Mouse (Mus musculus) MEL (cell line): Measurements from ENCODE around the gene Gm3776. TPM values are rescaled to one million over a fixed set of nuclear protein-coding genes. Genes with fewer than 3 reads are reported as not detected.
"Not testable (repeated sequence)": the region's sequence is repeated elsewhere in the genome, so short reads cannot be mapped to it uniquely, and the experiment has no call there.

Experiments used
- DNase-seq: peaks from one replicate; pipeline ENCODE4 v3.0.0; 2011; ENCODE audit warnings: low read depth, low spot score
- H3K27ac ChIP-seq: 2 replicates; pipeline ENCODE4 v1.5.1; 2012; ENCODE audit warnings: low read depth, mild to moderate bottlenecking, control low read depth, low read length, moderate library complexity; ENCODE audit not compliant: control insufficient read depth
- H3K27me3 ChIP-seq, 2 experiments: fragments of 150-350 bp in 1 of 2; sonication (generic) in 1 of 2; 2 replicates each; pipeline ENCODE4 v1.6.1; 2012; ENCODE audit warnings: low read length in 2 of 2, mild to moderate bottlenecking in 2 of 2, improper control_type of control experiment in 1 of 2, moderate library complexity in 1 of 2; ENCODE audit not compliant: insufficient read depth in 2 of 2, control insufficient read depth in 1 of 2
- H3K36me3 ChIP-seq, 2 experiments: 2 replicates each; pipeline ENCODE4 v1.6.1; 2012 to 2014; ENCODE audit warnings: low read length in 2 of 2, improper control_type of control experiment in 1 of 2, inconsistent platforms in 1 of 2, mild to moderate bottlenecking in 1 of 2; ENCODE audit not compliant: insufficient read depth in 2 of 2, control insufficient read depth in 1 of 2
- H3K4me1 ChIP-seq, 2 experiments: fragments of 150-350 bp in 1 of 2; sonication (generic) in 1 of 2; 2 replicates each; pipeline ENCODE4 v1.6.1; 2012; ENCODE audit warnings: low read length in 2 of 2, improper control_type of control experiment in 1 of 2, mild to moderate bottlenecking in 1 of 2; ENCODE audit not compliant: insufficient read depth in 2 of 2, control insufficient read depth in 1 of 2
- H3K4me3 ChIP-seq, 2 experiments: fragments of 150-350 bp in 1 of 2; sonication (generic) in 1 of 2; 2 replicates each; pipeline ENCODE4 v1.5.1; 2012; ENCODE audit warnings: low read depth in 2 of 2, low read length in 2 of 2, mild to moderate bottlenecking in 2 of 2, moderate library complexity in 2 of 2, control low read depth in 1 of 2, improper control_type of control experiment in 1 of 2; ENCODE audit not compliant: control insufficient read depth in 1 of 2, insufficient read depth in 1 of 2
- H3K79me2 ChIP-seq: 2 replicates; pipeline ENCODE4 v1.6.1; 2012; ENCODE audit warnings: mild to moderate bottlenecking, low read length, moderate library complexity; ENCODE audit not compliant: control insufficient read depth, poor library complexity, insufficient read depth
- H3K9ac ChIP-seq: 2 replicates; pipeline ENCODE4 v1.6.1; 2012; ENCODE audit warnings: low read depth, mild to moderate bottlenecking, control low read depth, low read length, moderate library complexity; ENCODE audit not compliant: control insufficient read depth, poor library complexity, severe bottlenecking
- H3K9me3 ChIP-seq: fragments of 150-350 bp; sonication (generic); replicated peaks from 2 replicates; pipeline ENCODE4 v1.6.1; 2012; ENCODE audit warnings: mild to moderate bottlenecking, low read length, improper control_type of control experiment, moderate library complexity; ENCODE audit not compliant: insufficient read depth
- CTCF ChIP-seq, 3 experiments: IDR thresholded peaks in 2 of 3; conservative IDR thresholded peaks in 1 of 3; 2 replicates each; pipeline ENCODE4 v1.5.1; 2011 to 2012; ENCODE audit warnings: low read length in 3 of 3, low read depth in 2 of 3, mild to moderate bottlenecking in 2 of 3, improper control_type of control experiment in 1 of 3, inconsistent platforms in 1 of 3, mixed read lengths in 1 of 3, moderate library complexity in 1 of 3; ENCODE audit not compliant: control insufficient read depth in 1 of 3, insufficient read depth in 1 of 3, poor library complexity in 1 of 3, severe bottlenecking in 1 of 3
- ELF1 ChIP-seq: IDR thresholded peaks from 2 replicates; pipeline ENCODE4 v1.6.1; 2014; ENCODE audit warnings: low read depth, mild to moderate bottlenecking, inconsistent platforms, low read length, improper control_type of control experiment, moderate library complexity
- ETS1 ChIP-seq: IDR thresholded peaks from 2 replicates; pipeline ENCODE4 v1.6.1; 2012; ENCODE audit warnings: low read depth, mild to moderate bottlenecking, inconsistent platforms, low read length, improper control_type of control experiment, moderate library complexity
- GABPA ChIP-seq: IDR thresholded peaks from 2 replicates; pipeline ENCODE4 v1.6.1; 2012; ENCODE audit warnings: low read depth, mild to moderate bottlenecking, inconsistent platforms, low read length, improper control_type of control experiment, moderate library complexity
- JUND ChIP-seq: IDR thresholded peaks from 2 replicates; pipeline ENCODE4 v1.6.1; 2011; ENCODE audit warnings: low read depth, mild to moderate bottlenecking, improper control_type of control experiment, low read length
- POLR2A ChIP-seq, 2 experiments: IDR thresholded peaks; 2 replicates each; pipeline ENCODE4 v1.6.1; 2011 to 2012; ENCODE audit warnings: low read length in 2 of 2, mild to moderate bottlenecking in 2 of 2, control low read depth in 1 of 2, improper control_type of control experiment in 1 of 2, low read depth in 1 of 2, moderate library complexity in 1 of 2; ENCODE audit not compliant: control insufficient read depth in 1 of 2, insufficient read depth in 1 of 2, poor library complexity in 1 of 2
- RAD21 ChIP-seq: IDR thresholded peaks from 2 replicates; pipeline ENCODE4 v1.6.1; 2011; ENCODE audit warnings: mild to moderate bottlenecking, low read depth, low read length, improper control_type of control experiment
- SMC3 ChIP-seq: IDR thresholded peaks from 2 replicates; pipeline ENCODE4 v1.6.1; 2011; ENCODE audit warnings: low read depth, low read length, improper control_type of control experiment
- USF1 ChIP-seq: IDR thresholded peaks from 2 replicates; pipeline ENCODE4 v1.6.1; 2014; ENCODE audit warnings: low read depth, mild to moderate bottlenecking, inconsistent platforms, low read length, improper control_type of control experiment, moderate library complexity
- ZKSCAN1 ChIP-seq: IDR thresholded peaks from 2 replicates; pipeline ENCODE4 v1.6.1; 2012; ENCODE audit warnings: low read depth, mild to moderate bottlenecking, inconsistent platforms, low read length, improper control_type of control experiment, moderate library complexity
- polyA plus RNA-seq, 2 experiments: library from polyadenylated mRNA; stranded (reverse) in 1 of 2; unstranded in 1 of 2; fragments of >175 nt in 1 of 2; fragments of >200 nt in 1 of 2; gene quantifications; 2 replicates each; pipeline versions ENCODE4 v1.2.1 to v1.2.4; 2012; ENCODE audit warnings: low replicate concordance in 2 of 2, low read depth in 1 of 2; ENCODE audit not compliant: insufficient read length in 2 of 2, insufficient read depth in 1 of 2, missing spikeins in 1 of 2
- total RNA-seq: library from RNA; depleted of rRNA; stranded (reverse); fragments of 300-350 nt; gene quantifications from 2 replicates; pipeline ENCODE4 v1.2.3, GENCODE M21; 2012

Gm3776 gene
- total and polyA plus RNA-seq, 3 experiments, result not detected

GRCm38 (mm10) chr9:78293683-78294082, 36.8 kb downstream of the Gm3776 start:
- H3K4me3 ChIP-seq, H3K36me3 ChIP-seq, H3K4me1 ChIP-seq, H3K27me3 ChIP-seq, H3K9me3 ChIP-seq, H3K9ac ChIP-seq, DNase-seq, H3K79me2 ChIP-seq, H3K27ac ChIP-seq: not testable (repeated sequence)

- not testable (repeated sequence) for DNase-seq, H3K27me3 ChIP-seq, H3K4me3 ChIP-seq, H3K4me1 ChIP-seq, H3K9ac ChIP-seq, H3K27ac ChIP-seq, H3K79me2 ChIP-seq, H3K36me3 ChIP-seq, H3K9me3 ChIP-seq
Measured at GRCm38 (mm10) chr9:78294781-78295180, 37.9 kb downstream of the Gm3776 start.

- H3K27me3 ChIP-seq, H3K27ac ChIP-seq, H3K79me2 ChIP-seq, H3K4me3 ChIP-seq, H3K4me1 ChIP-seq, H3K9ac ChIP-seq, H3K36me3 ChIP-seq, H3K9me3 ChIP-seq: not testable (repeated sequence)
- peak; percentile 59 for DNase-seq
- TF ChIP-seq RAD21 (peak; percentile 33), SMC3 (peak; percentile 56), CTCF (IDR thresholded peaks at IDR 0.05 in 2 of 3, conservative IDR thresholded peaks at IDR 0.05 in 1 of 3; ENCODE audit: control insufficient read depth in 1 of 3, insufficient read depth in 1 of 3, low read depth in 2 of 3, low read length in 3 of 3, poor library complexity in 1 of 3, severe bottlenecking in 1 of 3) (peak; percentile 67 to 78 (median 70))
Measured at GRCm38 (mm10) chr9:78296089-78296488, 39.2 kb downstream of the Gm3776 start.

GRCm38 (mm10) chr9:78298232-78298631, 41.3 kb downstream of the Gm3776 start:
- TF ChIP-seq JUND (no peak), USF1 (peak; percentile 30; the same call in 1 of the 2 replicates), POLR2A (IDR thresholded peaks at IDR 0.05; ENCODE audit: control insufficient read depth in 1 of 2, insufficient read depth in 1 of 2, low read depth in 1 of 2, low read length in 2 of 2, poor library complexity in 1 of 2) (no peak), ETS1 (no peak), ELF1 (no peak), ZKSCAN1 (no peak), GABPA (no peak)
- H3K27ac ChIP-seq, result no peak overlapping the region
- H3K9me3 ChIP-seq, result no peaks in the 10 kb centered on the region

GRCm38 (mm10) chr9:78299143-78299542, 42.2 kb downstream of the Gm3776 start:
- H3K27me3 ChIP-seq, H3K9me3 ChIP-seq, H3K27ac ChIP-seq, H3K4me3 ChIP-seq, DNase-seq, H3K79me2 ChIP-seq, H3K4me1 ChIP-seq, H3K9ac ChIP-seq, H3K36me3 ChIP-seq: not testable (repeated sequence)

More at GRCm38 (mm10) chr9:78298232-78298631, 41.3 kb downstream of the Gm3776 start:
- Histone ChIP-seq H3K36me3 (no peaks in the 10 kb centered on the region), H3K4me1 (peaks cover 0 to 2% of the 10 kb centered on the region in 2 experiments; a peak in 2 of 4 replicates), H3K4me3 (no peak overlapping the region), H3K27me3 (no peaks in the 10 kb centered on the region), H3K9ac (no peak overlapping the region), H3K79me2 (no peaks in the 10 kb centered on the region)
- no peak for DNase-seq

- not testable (repeated sequence) for H3K36me3 ChIP-seq, H3K27me3 ChIP-seq
Measured at GRCm38 (mm10) chr9:78308122-78308521, 51.2 kb downstream of the Gm3776 start.

More at GRCm38 (mm10) chr9:78308122-78308521, 51.2 kb downstream of the Gm3776 start:
- H3K9me3 ChIP-seq, H3K27ac ChIP-seq, H3K4me3 ChIP-seq, H3K9ac ChIP-seq, H3K79me2 ChIP-seq, H3K4me1 ChIP-seq: not testable (repeated sequence)
- peak; percentile 58 for DNase-seq
